Mouse (Mus musculus) heart, embryonic 14.5 days (tissue): Measurements from ENCODE around the gene Olfr434. TPM values are rescaled to one million over a fixed set of nuclear protein-coding genes. Genes with fewer than 3 reads are reported as not detected.
"Not testable (repeated sequence)": the region's sequence is repeated elsewhere in the genome, so short reads cannot be mapped to it uniquely, and the experiment has no call there.

Experiments used
- ATAC-seq: fragments of 200-750 bp; cut with Nextera tagmentation; 2 replicates; pipeline ENCODE4 v1.8.0; 2017; ENCODE audit warnings: low read depth, moderate TSS enrichment; ENCODE audit not compliant: insufficient number of reproducible peaks, insufficient read depth, low FRiP score
- H3K27ac ChIP-seq, 2 experiments: fragments of 200-500 bp in 1 of 2; fragments of 300-500 bp in 1 of 2; sonication (generic) in 1 of 2; replicated peaks in 1 of 2; 2 replicates each; pipeline ENCODE4 v1.5.1; 2012 to 2014; ENCODE audit warnings: low read depth in 2 of 2, low read length in 2 of 2, control low read depth in 1 of 2, mild to moderate bottlenecking in 1 of 2, mixed read lengths in 1 of 2; ENCODE audit not compliant: control insufficient read depth in 1 of 2, insufficient read depth in 1 of 2
- H3K27me3 ChIP-seq: fragments of 300-500 bp; sonication (generic); 2 replicates; pipeline ENCODE4 v1.6.1; 2014; ENCODE audit warnings: mild to moderate bottlenecking, low read length, control low read depth; ENCODE audit not compliant: control insufficient read depth, insufficient read depth
- H3K36me3 ChIP-seq: fragments of 300-500 bp; sonication (generic); 2 replicates; pipeline ENCODE4 v1.6.1; 2014; ENCODE audit warnings: mild to moderate bottlenecking, control low read depth, low read length, mixed read lengths; ENCODE audit not compliant: control insufficient read depth, insufficient read depth
- H3K4me1 ChIP-seq, 2 experiments: fragments of 200-500 bp in 1 of 2; fragments of 300-500 bp in 1 of 2; sonication (generic) in 1 of 2; 2 replicates each; pipeline ENCODE4 v1.6.1; 2012 to 2014; ENCODE audit warnings: low read length in 2 of 2, control low read depth in 1 of 2, mixed read lengths in 1 of 2; ENCODE audit not compliant: control insufficient read depth in 2 of 2, insufficient read depth in 2 of 2
- H3K4me2 ChIP-seq: fragments of 300-500 bp; sonication (generic); 2 replicates; pipeline ENCODE4 v1.6.1; 2014; ENCODE audit warnings: mild to moderate bottlenecking, low read length
- H3K4me3 ChIP-seq, 2 experiments: fragments of 200-500 bp in 1 of 2; fragments of 300-500 bp in 1 of 2; sonication (generic) in 1 of 2; 2 replicates each; pipeline ENCODE4 v1.5.1; 2012 to 2014; ENCODE audit warnings: low read length in 2 of 2, mild to moderate bottlenecking in 2 of 2, control low read depth in 1 of 2, low read depth in 1 of 2, moderate library complexity in 1 of 2; ENCODE audit not compliant: control insufficient read depth in 1 of 2, insufficient read depth in 1 of 2
- H3K9ac ChIP-seq: fragments of 300-500 bp; sonication (generic); 2 replicates; pipeline ENCODE4 v1.6.1; 2014; ENCODE audit warnings: mild to moderate bottlenecking, low read length
- H3K9me3 ChIP-seq: fragments of 300-500 bp; sonication (generic); 2 replicates; pipeline ENCODE4 v1.6.1; 2016; ENCODE audit warnings: low read length, control low read depth; ENCODE audit not compliant: control insufficient read depth
- WGBS: fragments of 180-500 bp; shearing (Covaris S2); extraction: QIAGEN DNeasy Blood & Tissue Kit; methylation state at CpG from one replicate; pipeline ENCODE4 v1.1.7; 2014; 5-methylcytosine and 5-hydroxymethylcytosine counted together
- polyA plus RNA-seq: library from polyadenylated mRNA; unstranded; fragments of >200 nt; fragmentation: Nextera tagmentation; extraction: Ambion mirVana; gene quantifications from 2 replicates; pipeline ENCODE4 v1.2.1, GENCODE M21; 2014

The Olfr434 gene
- polyA plus RNA-seq = not detected in 2 replicates

DNA sequence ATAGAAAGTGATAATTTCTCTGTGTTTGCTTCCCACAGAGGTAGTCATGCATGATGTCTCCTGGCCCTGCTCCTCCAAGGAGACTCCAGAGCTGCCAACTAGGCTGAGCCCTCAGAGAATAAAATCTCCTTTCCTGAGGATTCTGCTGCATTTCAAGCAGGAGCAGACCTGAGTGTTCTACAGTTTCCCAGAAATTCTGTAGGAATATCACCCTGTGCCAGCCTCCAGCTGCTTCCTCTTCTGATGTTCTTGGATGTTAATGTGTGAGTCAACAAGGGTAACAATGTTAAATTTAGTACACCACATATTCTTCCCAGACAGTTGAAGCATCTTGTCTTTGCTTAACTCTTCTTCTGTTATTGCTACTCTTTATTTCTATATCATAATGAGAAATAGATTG lies at the start of gene Olfr434:
Gene Olfr434, plus strand, starts transcription at position 149 of the 400 bp plus-strand sequence.
- H3K9ac ChIP-seq, ATAC-seq, H3K4me1 ChIP-seq, H3K27me3 ChIP-seq, H3K36me3 ChIP-seq, H3K27ac ChIP-seq, H3K4me2 ChIP-seq, H3K4me3 ChIP-seq, H3K9me3 ChIP-seq: not testable (repeated sequence)

GRCm38 (mm10) chr6:43167246-43167645 lies 45.6 kb upstream of the Olfr434 start:
- Histone ChIP-seq H3K27me3 (no peaks in the 10 kb centered on the region), H3K36me3 (no peaks in the 10 kb centered on the region), H3K4me3 (no peak overlapping the region), H3K9me3 (no peaks in the 10 kb centered on the region), H3K4me2 (no peak overlapping the region), H3K4me1 (no peaks in the 10 kb centered on the region), H3K9ac (no peak overlapping the region), H3K27ac (no peak overlapping the region)
- 92% methylated on average over 4 of the region's 4 CpGs for WGBS
- ATAC-seq = no peak

DNA sequence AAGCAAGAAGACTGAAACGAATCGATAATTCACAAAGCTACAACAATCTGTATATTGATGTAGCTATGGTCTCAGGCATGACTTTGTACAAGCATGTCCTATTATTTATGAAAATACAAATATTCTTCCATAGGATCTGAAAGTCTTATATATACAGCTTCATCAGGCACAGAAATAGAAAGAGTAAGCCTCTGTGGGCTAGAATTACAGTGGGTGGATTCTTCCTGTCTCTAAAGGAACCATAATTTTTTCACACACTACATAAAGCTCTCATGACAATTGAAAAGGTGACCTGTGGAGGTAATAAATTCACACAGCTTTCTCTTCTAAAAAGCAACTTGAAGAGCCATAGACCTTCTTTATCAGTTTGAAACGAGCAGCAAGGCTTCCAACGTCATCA lies 41.0 kb upstream of the Olfr434 start, which contains the start of gene Olfr13:
Gene Olfr13, plus strand, starts transcription at position 301 of the 400 bp plus-strand sequence.
- Histone ChIP-seq H3K4me1 (no peaks in the 10 kb centered on the region), H3K27me3 (no peaks in the 10 kb centered on the region), H3K9me3 (no peaks in the 10 kb centered on the region), H3K4me2 (no peak within 1 kb of the TSS), H3K27ac (no peak within 1 kb of the TSS), H3K9ac (no peak within 1 kb of the TSS), H3K36me3 (no peaks in the 10 kb centered on the region), H3K4me3 (no peak within 1 kb of the TSS)
- no peak for ATAC-seq
- 62% methylated on average over 4 of the region's 4 CpGs for WGBS

- H3K27ac ChIP-seq = no peak overlapping the region
- no peaks in the 10 kb centered on the region for H3K36me3 ChIP-seq
- H3K4me3 ChIP-seq = no peak overlapping the region
- WGBS = 54% methylated on average over 1 of the region's 1 CpGs
- ATAC-seq = no peak
- H3K27me3 ChIP-seq = no peaks in the 10 kb centered on the region
- H3K4me1 ChIP-seq = no peaks in the 10 kb centered on the region
- H3K9me3 ChIP-seq = no peaks in the 10 kb centered on the region
- H3K4me2 ChIP-seq = no peak overlapping the region
- no peak overlapping the region for H3K9ac ChIP-seq
These were observed 34.7 kb upstream of the Olfr434 start for GRCm38 (mm10) chr6:43178129-43178528.

- Histone ChIP-seq H3K4me1 (no peaks in the 10 kb centered on the region), H3K9me3 (no peaks in the 10 kb centered on the region), H3K27ac (no peak overlapping the region), H3K4me2 (no peak overlapping the region), H3K36me3 (no peaks in the 10 kb centered on the region), H3K27me3 (no peaks in the 10 kb centered on the region), H3K4me3 (no peak overlapping the region), H3K9ac (no peak overlapping the region)
- 55% methylated on average over 6 of the region's 6 CpGs for WGBS
- no peak for ATAC-seq
These were observed 34.0 kb upstream of the Olfr434 start for GRCm38 (mm10) chr6:43178584-43179501.

- WGBS = 85% methylated on average over 3 of the region's 3 CpGs
- H3K27ac ChIP-seq = no peak overlapping the region
- no peak for ATAC-seq
These were observed 21.8 kb upstream of the Olfr434 start for GRCm38 (mm10) chr6:43190986-43191385.

GRCm38 (mm10) chr6:43196781-43197180 lies 16.0 kb upstream of the Olfr434 start, which contains the start of gene Olfr435:
Gene Olfr435 (plus strand): TSS chr6:43197146.
- ATAC-seq = no peak
- H3K4me1 ChIP-seq = no peaks in the 10 kb centered on the region
- no peaks in the 10 kb centered on the region for H3K36me3 ChIP-seq
- no peaks in the 10 kb centered on the region for H3K9me3 ChIP-seq
- H3K4me2 ChIP-seq = no peak within 1 kb of the TSS
- no peaks in the 10 kb centered on the region for H3K27me3 ChIP-seq
- H3K4me3 ChIP-seq = no peak within 1 kb of the TSS
- H3K27ac ChIP-seq = no peak within 1 kb of the TSS
- no peak within 1 kb of the TSS for H3K9ac ChIP-seq

More at GRCm38 (mm10) chr6:43190986-43191385, 21.8 kb upstream of the Olfr434 start:
- Histone ChIP-seq H3K4me1 (no peaks in the 10 kb centered on the region), H3K4me2 (no peak overlapping the region), H3K4me3 (no peak overlapping the region), H3K36me3 (no peaks in the 10 kb centered on the region), H3K9ac (no peak overlapping the region), H3K9me3 (no peaks in the 10 kb centered on the region), H3K27me3 (no peaks in the 10 kb centered on the region)
